In genomic region chr9:96899717-96900116, GRCm38 (mm10) we compare ENCODE assay signal across 21 mouse cellular contexts. TPM values are rescaled to one million over a fixed set of nuclear protein-coding genes. Genes with fewer than 3 reads are reported as not detected.
DNase-seq lines count a peak whose midpoint lies in the region; ATAC-seq and TF ChIP-seq lines count a peak whose summit lies in the region.
"Had no signal": no experiment of that assay in that cellular context is flagged by ENCODE, and none has a peak within 500 bp of the region (broad histone marks: within the 10 kb centered on the region; RNA-seq: fewer than 3 reads in every experiment).

No protein-coding gene starts in this region.

- H3K9me3 ChIP-seq in liver, embryonic 15.5 days (replicated peaks) = no peaks in the 10 kb centered on the region
- H3K9me3 ChIP-seq in forebrain, embryonic 10.5 days = no peaks in the 10 kb centered on the region
- H3K9me3 ChIP-seq: embryonic facial prominence, embryonic 12.5 days; forebrain, embryonic 12.5 days; heart, embryonic 10.5 days; hindbrain, embryonic 10.5 days had no signal

- H3K27ac ChIP-seq in liver, embryonic 15.5 days (replicated peaks) = peak overlapping the region; percentile 29; the same call in 1 of the 2 replicates
- H3K27ac ChIP-seq in heart, adult 2 months = no peak overlapping the region
- H3K27ac ChIP-seq in forebrain, embryonic 10.5 days = no peak overlapping the region
- H3K27ac ChIP-seq: embryonic facial prominence, embryonic 12.5 days; forebrain, embryonic 12.5 days; gastrocnemius, adult 2 months; heart, embryonic 10.5 days; hindbrain, embryonic 10.5 days; hindbrain, embryonic 14.5 days had no signal

- TF ChIP-seq POLR2A in heart, adult 2 months (IDR thresholded peaks at IDR 0.05; ENCODE audit: insufficient read depth, low read depth, low read length) = no peak

- intact Hi-C loops in heart, adult 2 months (cut with DNase I) = no loop called here

- H3K36me3 ChIP-seq in liver, embryonic 15.5 days (replicated peaks) = no peaks in the 10 kb centered on the region
- H3K36me3 ChIP-seq in heart, adult 2 months (ENCODE audit: control insufficient read depth, insufficient read depth, low read length) = no peaks in the 10 kb centered on the region
- H3K36me3 ChIP-seq in forebrain, embryonic 10.5 days (replicated peaks) = no peaks in the 10 kb centered on the region
- H3K36me3 ChIP-seq: embryonic facial prominence, embryonic 12.5 days; forebrain, embryonic 12.5 days; heart, embryonic 10.5 days; hindbrain, embryonic 10.5 days had no signal

- peak; percentile 34 for ATAC-seq in liver, embryonic 15.5 days (ENCODE audit: insufficient read depth)
- ATAC-seq in common myeloid progenitor, adult 5-6 weeks (replicated peaks; ENCODE audit: low read depth, poor library complexity, severe bottlenecking) = peak; percentile 89
- peak; percentile 78 for ATAC-seq in megakaryocyte progenitor cell, adult 5-6 weeks (replicated peaks; ENCODE audit: poor library complexity)
- ATAC-seq: forebrain, postnatal 0 days had no signal

- no peaks in the 10 kb centered on the region for H3K79me2 ChIP-seq in heart, adult 2 months (replicated peaks; ENCODE audit: control insufficient read depth, insufficient read depth, low read length)

- no peak for TF ChIP-seq EP300 in heart, adult 2 months (IDR thresholded peaks at IDR 0.05; ENCODE audit: insufficient read depth, low read depth, low read length)

- no peak overlapping the region for H3K4me3 ChIP-seq in liver, embryonic 15.5 days (replicated peaks)
- H3K4me3 ChIP-seq in heart, adult 2 months = no peak overlapping the region
- H3K4me3 ChIP-seq in forebrain, embryonic 10.5 days = no peak overlapping the region
- H3K4me3 ChIP-seq: embryonic facial prominence, embryonic 12.5 days; forebrain, embryonic 12.5 days; gastrocnemius, adult 2 months; heart, embryonic 10.5 days; hindbrain, embryonic 10.5 days had no signal

- 26% methylated on average over 5 of the region's 5 CpGs for WGBS in liver, embryonic 15.5 days (ENCODE audit: insufficient replicate concordance)
- 74% methylated on average over 5 of the region's 5 CpGs for WGBS in heart, adult 2 months
- WGBS in forebrain, embryonic 10.5 days = 86% methylated on average over 5 of the region's 5 CpGs

- H3K4me1 ChIP-seq in liver, embryonic 15.5 days (replicated peaks) = no peaks in the 10 kb centered on the region
- H3K4me1 ChIP-seq in heart, adult 2 months (ENCODE audit: control insufficient read depth, insufficient read depth, low read length) = no peaks in the 10 kb centered on the region
- H3K4me1 ChIP-seq in forebrain, embryonic 10.5 days = no peaks in the 10 kb centered on the region
- H3K4me1 ChIP-seq: embryonic facial prominence, embryonic 12.5 days; forebrain, embryonic 12.5 days; heart, embryonic 10.5 days; hindbrain, embryonic 10.5 days had no signal

- peak overlapping the region; percentile 13; the same call in 1 of the 2 replicates for H3K4me2 ChIP-seq in liver, embryonic 15.5 days
- H3K4me2 ChIP-seq: embryonic facial prominence, embryonic 12.5 days; forebrain, embryonic 12.5 days; hindbrain, embryonic 14.5 days had no signal

- H3K27me3 ChIP-seq in liver, embryonic 15.5 days = no peaks in the 10 kb centered on the region
- H3K27me3 ChIP-seq in heart, adult 2 months (ENCODE audit: control insufficient read depth, insufficient read depth, low read length) = no peaks in the 10 kb centered on the region
- no peaks in the 10 kb centered on the region for H3K27me3 ChIP-seq in forebrain, embryonic 10.5 days (ENCODE audit: poor library complexity, severe bottlenecking)
- H3K27me3 ChIP-seq: embryonic facial prominence, embryonic 12.5 days; forebrain, embryonic 12.5 days had no signal

- DNase-seq in liver = no peak
- DNase-seq in left cerebral cortex, adult 9 months (ENCODE audit: low spot score in 2 of 2) = no peak
- no peak for DNase-seq in heart, adult 2 months
- DNase-seq in forebrain, embryonic 10.5 days (ENCODE audit: extremely low spot score, low spot score) = no peak
- DNase-seq: adrenal gland, adult 2 months; adrenal gland, postnatal 25 days; cerebellum, adult 2 months; cerebellum, postnatal 14 days; forebrain, postnatal 0 days; gastrocnemius, adult 2 months; gastrocnemius, postnatal 25 days; heart, adult 11 months; heart, postnatal 10 days had no signal

- H3K9ac ChIP-seq in liver, embryonic 15.5 days = no peak overlapping the region
- H3K9ac ChIP-seq in heart, adult 2 months (ENCODE audit: low read depth, low read length) = no peak overlapping the region
- H3K9ac ChIP-seq: embryonic facial prominence, embryonic 12.5 days; forebrain, embryonic 12.5 days; forebrain, postnatal 0 days; hindbrain, embryonic 14.5 days had no signal

- no peak for TF ChIP-seq CTCF in heart, adult 2 months (IDR thresholded peaks at IDR 0.05)

RNA-seq across cellular contexts. Expression of gene Pxylp1, which starts 7.2 kb away (rescaled TPM):
- polyA plus RNA-seq in liver, embryonic 15.5 days (2015; fragmentation: Nextera tagmentation; extraction: Ambion mirVana) = 5.5 and 6.1 TPM in 2 replicates
- 17.8 and 21.7 TPM in 2 replicates for total RNA-seq in common myeloid progenitor, adult 5-6 weeks (2017)
- total RNA-seq in megakaryocyte progenitor cell, adult 5-6 weeks (2015) = 68.2 and 90.6 TPM in 2 replicates
- 77.9 and 88.5 TPM in 2 replicates for total RNA-seq in megakaryocyte progenitor cell, adult 5-6 weeks (2017)
- total RNA-seq in heart, adult 2 months (2021) = 10 to 100 TPM; 16.3 to 16.9 TPM
- 6.5 and 9.5 TPM in 2 replicates for polyA plus RNA-seq in heart, adult 2 months (2012; rRNA removed)
- 21.5 and 23.8 TPM in 2 replicates for polyA plus RNA-seq in forebrain, embryonic 10.5 days (2016; fragmentation: Nextera tagmentation; extraction: Ambion mirVana)

Comparison
In these comparisons a context has a peak if more than half of its experiments do, and no peak if none do; other contexts are left out.
1. ATAC-seq: peak in every context shown above with its lines; median percentile 89 in common myeloid progenitor, adult 5-6 weeks; 78 in megakaryocyte progenitor cell, adult 5-6 weeks; 34 in liver, embryonic 15.5 days.